Mouse (Mus musculus) heart, postnatal 0 days (tissue): ENCODE data around the gene H2-Ob. TPM values are rescaled to one million over a fixed set of nuclear protein-coding genes. Genes with fewer than 3 reads are reported as not detected.
A peak's percentile ranks its signal among the peaks of the same experiment; 100 is the strongest.

Experiments used
- ATAC-seq: fragments of 200-750 bp; cut with Nextera tagmentation; 2 replicates; pipeline ENCODE4 v1.8.0; 2017; ENCODE audit warnings: low read depth, moderate number of reproducible peaks, moderate library complexity; ENCODE audit not compliant: insufficient read depth
- DNase-seq: peaks from one replicate; pipeline ENCODE4 v3.0.0-alpha.2; 2016; ENCODE audit warnings: low spot score
- H3K27ac ChIP-seq: fragments of 300-500 bp; sonication (generic); 2 replicates; pipeline ENCODE4 v1.5.1; 2014; ENCODE audit warnings: low read depth, mild to moderate bottlenecking
- H3K27me3 ChIP-seq: fragments of 300-500 bp; sonication (generic); 2 replicates; pipeline ENCODE4 v1.6.1; 2014; ENCODE audit warnings: low read length, mixed read lengths; ENCODE audit not compliant: control insufficient read depth, insufficient read depth
- H3K36me3 ChIP-seq: fragments of 300-500 bp; sonication (generic); replicated peaks from 2 replicates; pipeline ENCODE4 v1.6.1; 2014; ENCODE audit warnings: low read length, mixed read lengths; ENCODE audit not compliant: control insufficient read depth, insufficient read depth
- H3K4me1 ChIP-seq: fragments of 300-500 bp; sonication (generic); 2 replicates; pipeline ENCODE4 v1.6.1; 2014; ENCODE audit warnings: antibody characterized with exemption; ENCODE audit not compliant: control insufficient read depth, insufficient read depth
- H3K4me2 ChIP-seq: fragments of 300-500 bp; sonication (generic); 2 replicates; pipeline ENCODE4 v1.6.1; 2014; ENCODE audit warnings: low read depth, mild to moderate bottlenecking, low read length, moderate library complexity
- H3K4me3 ChIP-seq: fragments of 300-500 bp; sonication (generic); 2 replicates; pipeline ENCODE4 v1.5.1; 2014; ENCODE audit warnings: low read depth, low read length
- H3K9ac ChIP-seq: fragments of 300-500 bp; sonication (generic); replicated peaks from 2 replicates; pipeline ENCODE4 v1.6.1; 2014; ENCODE audit warnings: low read depth, low read length, mixed read lengths
- H3K9me3 ChIP-seq: fragments of 300-500 bp; sonication (generic); replicated peaks from 2 replicates; pipeline ENCODE4 v1.6.1; 2016; ENCODE audit warnings: low read length; ENCODE audit not compliant: control insufficient read depth
- CTCF ChIP-seq: IDR thresholded peaks from 2 replicates; pipeline ENCODE4 v1.5.1; 2016; ENCODE audit warnings: antibody characterized with exemption, control low read depth, low read depth
- EP300 ChIP-seq: IDR thresholded peaks from 2 replicates; pipeline ENCODE4 v1.6.1; 2016; ENCODE audit warnings: antibody characterized with exemption, low read depth
- WGBS: fragments of 180-500 bp; shearing (Covaris S2); extraction: QIAGEN DNeasy Blood & Tissue Kit; methylation state at CpG from one replicate; pipeline ENCODE4 v1.1.7; 2014; 5-methylcytosine and 5-hydroxymethylcytosine counted together
- polyA plus RNA-seq: library from polyadenylated mRNA; unstranded; fragments of >200 nt; fragmentation: Nextera tagmentation; extraction: Ambion mirVana; gene quantifications from 2 replicates; pipeline ENCODE4 v1.2.1, GENCODE M21; 2015
- total RNA-seq: library from RNA; depleted of rRNA; stranded (reverse); fragments of >200 nt; gene quantifications from 2 replicates; pipeline ENCODE4 v1.2.3, GENCODE M21; 2014; ENCODE audit warnings: low replicate concordance

The H2-Ob gene
- total and polyA plus RNA-seq, 2 experiments from 2014 or later = 0.08 TPM; not detected in 1

DNA sequence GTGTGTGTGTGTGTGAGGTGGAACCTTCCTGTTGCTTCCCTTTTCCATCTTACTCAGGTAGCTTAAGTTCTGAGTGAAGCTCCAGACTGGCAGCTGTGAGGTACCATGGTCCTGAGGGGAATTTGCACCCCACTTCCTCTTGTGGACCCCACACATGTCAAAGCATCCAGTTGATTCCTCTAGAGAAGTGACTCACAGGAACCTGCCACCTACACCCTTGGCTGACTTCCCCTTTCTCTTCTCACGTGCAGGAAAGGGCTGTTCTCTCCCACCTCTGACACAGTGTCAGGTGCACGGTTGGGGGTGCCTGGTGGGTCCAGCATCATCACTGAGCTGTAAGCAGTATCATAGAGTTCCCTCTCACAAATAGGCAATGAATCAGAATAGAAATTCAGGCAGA lies 54.8 kb downstream of the H2-Ob start:
- 30% methylated on average over 2 of the region's 2 CpGs for WGBS
- H3K9ac ChIP-seq = no peak overlapping the region
- no peak for ATAC-seq
- H3K4me3 ChIP-seq = no peak overlapping the region
- H3K27ac ChIP-seq = no peak overlapping the region
- H3K27me3 ChIP-seq = peaks cover 9% of the 10 kb centered on the region; the same call in 1 of the 2 replicates
- H3K4me2 ChIP-seq = no peak overlapping the region
- DNase-seq = no peak
- TF ChIP-seq EP300 (no peak), CTCF (no peak)
- H3K36me3 ChIP-seq = no peaks in the 10 kb centered on the region
- no peaks in the 10 kb centered on the region for H3K9me3 ChIP-seq
- H3K4me1 ChIP-seq = no peaks in the 10 kb centered on the region

- WGBS = 65% methylated on average over 4 of the region's 4 CpGs
- no peak overlapping the region for H3K4me2 ChIP-seq
- H3K36me3 ChIP-seq = no peaks in the 10 kb centered on the region
- H3K27me3 ChIP-seq = peaks cover 9% of the 10 kb centered on the region; the same call in 1 of the 2 replicates
- H3K9ac ChIP-seq = no peak overlapping the region
- DNase-seq (no peak), ATAC-seq (no peak)
- no peaks in the 10 kb centered on the region for H3K9me3 ChIP-seq
- H3K27ac ChIP-seq = no peak overlapping the region
- H3K4me1 ChIP-seq = no peaks in the 10 kb centered on the region
- H3K4me3 ChIP-seq = no peak overlapping the region
- TF ChIP-seq CTCF = no peak
- no peak for TF ChIP-seq EP300
Observed at GRCm38 (mm10) chr17:34294249-34294648, 55.5 kb downstream of the H2-Ob start.

DNA sequence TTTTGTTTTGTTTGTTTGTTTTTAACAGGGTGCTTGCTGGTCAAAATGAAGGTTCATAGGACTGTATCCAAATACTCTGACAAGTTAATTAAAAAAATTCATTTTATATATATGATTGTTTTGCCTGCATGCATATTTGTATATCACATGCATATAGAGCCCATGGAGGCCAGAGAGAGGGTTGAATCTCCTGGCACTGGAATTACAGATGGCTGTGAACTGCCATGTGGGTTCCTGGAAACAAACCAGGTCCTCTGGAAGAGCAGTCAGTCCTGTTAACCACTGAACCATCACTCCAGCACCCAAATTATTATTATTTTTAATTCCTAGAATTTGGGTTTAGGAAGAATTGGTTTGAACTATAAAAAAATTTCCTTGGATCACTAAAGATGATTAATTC lies 56.6 kb downstream of the H2-Ob start:
- H3K9ac ChIP-seq = no peak overlapping the region
- no peaks in the 10 kb centered on the region for H3K4me1 ChIP-seq
- H3K4me3 ChIP-seq = no peak overlapping the region
- H3K36me3 ChIP-seq = no peaks in the 10 kb centered on the region
- H3K27me3 ChIP-seq = peaks cover 9% of the 10 kb centered on the region; the same call in 1 of the 2 replicates
- ATAC-seq (no peak), DNase-seq (no peak)
- H3K27ac ChIP-seq = no peak overlapping the region
- H3K4me2 ChIP-seq = no peak overlapping the region
- H3K9me3 ChIP-seq = no peaks in the 10 kb centered on the region
- TF ChIP-seq EP300 (no peak), CTCF (no peak)

DNA sequence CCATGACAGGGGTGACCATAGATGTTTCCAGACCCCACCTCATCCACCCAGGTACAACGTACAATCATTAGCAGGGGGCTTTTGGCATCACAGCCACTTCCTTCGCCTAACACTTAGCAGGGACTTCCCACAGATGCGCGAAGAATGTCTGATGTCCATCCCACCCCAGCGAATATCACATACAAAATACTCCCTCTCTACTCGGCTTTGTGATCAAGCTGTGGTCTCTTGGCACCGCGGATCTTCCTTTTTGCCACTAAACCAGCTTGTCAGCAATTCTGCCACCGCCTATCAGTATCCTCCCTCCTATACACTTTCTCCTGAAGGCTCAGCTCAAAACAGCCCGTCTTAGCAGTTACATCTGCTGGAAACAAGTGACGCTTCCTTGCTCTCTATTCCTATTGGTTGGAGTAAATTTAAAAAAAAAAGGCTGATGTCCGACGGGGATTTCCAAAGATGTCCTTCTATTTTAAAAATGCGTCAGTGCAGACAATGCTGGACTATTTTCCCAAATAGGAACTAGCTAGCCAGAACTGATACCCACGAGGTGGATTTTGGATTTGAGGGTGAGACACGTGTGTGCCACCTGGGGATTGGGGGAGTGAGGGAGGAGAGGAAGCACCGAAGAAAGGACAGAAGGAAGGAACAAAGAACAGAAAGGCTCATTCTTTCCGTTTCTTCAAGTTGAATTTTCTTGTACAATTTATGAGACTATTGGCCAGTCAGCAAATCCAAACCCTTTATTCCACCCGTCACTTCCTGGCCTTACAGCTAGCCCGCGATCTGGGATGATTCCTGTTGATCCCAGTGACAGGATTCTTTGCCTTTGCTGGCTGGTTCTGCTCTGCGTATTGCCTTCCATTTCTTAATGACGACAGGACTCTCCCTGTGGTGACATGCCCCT lies 57.4 kb downstream of the H2-Ob start:
- Histone ChIP-seq H3K9ac (no peak overlapping the region), H3K4me3 (peak overlapping the region; percentile 20; the same call in 1 of the 2 replicates), H3K27me3 (peaks cover 9% of the 10 kb centered on the region; the same call in 1 of the 2 replicates), H3K9me3 (no peaks in the 10 kb centered on the region), H3K36me3 (no peaks in the 10 kb centered on the region), H3K4me2 (peak overlapping the region; percentile 43), H3K27ac (no peak overlapping the region), H3K4me1 (no peaks in the 10 kb centered on the region)
- ATAC-seq = peak; percentile 60; the same call in 1 of the 2 replicates
- 23% methylated on average over 23 of the region's 23 CpGs for WGBS
- TF ChIP-seq CTCF (no peak), EP300 (no peak)
- peak; percentile 63 for DNase-seq

DNA sequence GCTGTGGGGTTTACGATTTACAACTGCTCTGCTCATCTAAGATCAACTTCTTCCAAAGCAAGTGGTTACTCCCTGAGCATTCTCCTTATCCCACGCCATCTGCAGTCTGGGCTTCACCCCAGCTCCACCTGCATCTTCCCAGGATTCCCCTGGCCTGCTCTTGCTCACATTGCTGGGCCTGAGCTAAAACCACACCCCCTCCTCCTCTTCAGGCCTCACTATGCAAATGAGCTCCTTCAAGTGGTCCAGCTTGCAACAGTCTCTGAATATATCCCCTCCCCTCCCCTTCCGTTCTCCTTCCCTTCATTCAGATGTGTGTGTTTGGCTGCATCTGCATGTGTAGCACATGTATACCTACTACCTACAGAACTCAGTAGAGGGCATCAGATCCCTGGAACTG lies 60.7 kb downstream of the H2-Ob start:
- WGBS = 64% methylated on average over 3 of the region's 3 CpGs
- Histone ChIP-seq H3K9ac (no peak overlapping the region), H3K4me2 (no peak overlapping the region), H3K36me3 (no peaks in the 10 kb centered on the region), H3K4me3 (no peak overlapping the region), H3K27me3 (peaks cover 9% of the 10 kb centered on the region; the same call in 1 of the 2 replicates), H3K27ac (no peak overlapping the region), H3K9me3 (no peaks in the 10 kb centered on the region), H3K4me1 (no peaks in the 10 kb centered on the region)
- DNase-seq = no peak
- TF ChIP-seq CTCF (no peak), EP300 (no peak)
- no peak for ATAC-seq

DNA sequence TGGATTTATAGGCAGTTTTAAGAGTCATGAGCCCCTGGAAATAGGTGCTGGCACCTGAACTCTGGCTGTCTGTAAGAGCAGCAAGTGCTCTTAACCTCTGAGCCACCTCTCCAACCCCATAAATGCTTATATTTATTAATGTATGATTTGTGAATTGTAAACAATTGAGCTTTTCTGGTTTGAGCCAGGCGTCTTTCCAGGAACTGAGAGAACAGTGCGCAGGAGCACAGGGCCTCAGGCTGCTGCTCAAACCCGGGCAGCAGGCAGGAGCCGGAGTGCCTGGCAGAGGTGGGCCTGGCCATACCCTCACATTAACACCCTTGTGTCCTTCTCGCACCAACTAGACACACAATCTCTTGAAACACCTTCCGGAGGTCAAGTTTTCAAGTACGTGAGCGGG lies 61.4 kb downstream of the H2-Ob start:
- ATAC-seq (no peak), DNase-seq (no peak)
- TF ChIP-seq EP300 (no peak), CTCF (no peak)
- H3K36me3 ChIP-seq = no peaks in the 10 kb centered on the region
- peaks cover 9% of the 10 kb centered on the region; the same call in 1 of the 2 replicates for H3K27me3 ChIP-seq
- no peak overlapping the region for H3K27ac ChIP-seq
- H3K4me2 ChIP-seq = no peak overlapping the region
- H3K9ac ChIP-seq = no peak overlapping the region
- no peaks in the 10 kb centered on the region for H3K4me1 ChIP-seq
- no peak overlapping the region for H3K4me3 ChIP-seq
- 84% methylated on average over 8 of the region's 8 CpGs for WGBS
- H3K9me3 ChIP-seq = no peaks in the 10 kb centered on the region
